Mouse (Mus musculus) lung, postnatal 0 days (tissue): ENCODE data around the gene Fchsd2. TPM values are rescaled to one million over a fixed set of nuclear protein-coding genes. Genes with fewer than 3 reads are reported as not detected.

Experiments
- ATAC-seq: fragments of 200-750 bp; cut with Nextera tagmentation; 2 replicates; pipeline ENCODE4 v1.8.0; 2017; ENCODE audit warnings: moderate library complexity
- DNase-seq: peaks from one replicate; pipeline ENCODE4 v3.0.0-alpha.2; 2016; ENCODE audit warnings: low spot score
- H3K27ac ChIP-seq: fragments of 300-500 bp; sonication (generic); 2 replicates; pipeline ENCODE4 v1.5.1; 2014; ENCODE audit warnings: antibody characterized with exemption, mild to moderate bottlenecking, low read length, mixed read lengths
- H3K27me3 ChIP-seq: fragments of 300-500 bp; sonication (generic); replicated peaks from 2 replicates; pipeline ENCODE4 v1.6.1; 2014; ENCODE audit warnings: low read length, mixed read lengths; ENCODE audit not compliant: insufficient read depth
- H3K36me3 ChIP-seq: fragments of 300-500 bp; sonication (generic); 2 replicates; pipeline ENCODE4 v1.6.1; 2014; ENCODE audit warnings: low read length, mixed read lengths; ENCODE audit not compliant: insufficient read depth
- H3K4me1 ChIP-seq: fragments of 300-500 bp; sonication (generic); 2 replicates; pipeline ENCODE4 v1.6.1; 2014; ENCODE audit warnings: antibody characterized with exemption, low read depth, low read length, mixed read lengths; ENCODE audit not compliant: insufficient read depth
- H3K4me2 ChIP-seq: fragments of 300-500 bp; sonication (generic); replicated peaks from 2 replicates; pipeline ENCODE4 v1.6.1; 2014; ENCODE audit warnings: low read depth, mild to moderate bottlenecking, low read length, moderate library complexity, mixed read lengths
- H3K4me3 ChIP-seq: fragments of 300-500 bp; sonication (generic); 2 replicates; pipeline ENCODE4 v1.5.1; 2014; ENCODE audit warnings: low read depth, low read length
- H3K9ac ChIP-seq: fragments of 300-500 bp; sonication (generic); replicated peaks from 2 replicates; pipeline ENCODE4 v1.6.1; 2014; ENCODE audit warnings: low read depth, mild to moderate bottlenecking
- H3K9me3 ChIP-seq: fragments of 300-500 bp; sonication (generic); 2 replicates; pipeline ENCODE4 v1.6.1; 2016; ENCODE audit warnings: low read length, mixed read lengths
- CTCF ChIP-seq: IDR thresholded peaks from 2 replicates; pipeline ENCODE4 v1.5.1; 2016; ENCODE audit warnings: antibody characterized with exemption, mild to moderate bottlenecking
- EP300 ChIP-seq: IDR thresholded peaks from 2 replicates; pipeline ENCODE4 v1.6.1; 2016; ENCODE audit warnings: antibody characterized with exemption, mild to moderate bottlenecking, control low read depth
- WGBS: fragments of 180-500 bp; shearing (Covaris S2); extraction: QIAGEN DNeasy Blood & Tissue Kit; methylation state at CpG from one replicate; pipeline ENCODE4 v1.1.7; 2014; 5-methylcytosine and 5-hydroxymethylcytosine counted together
- polyA plus RNA-seq: library from polyadenylated mRNA; unstranded; fragments of >200 nt; fragmentation: Nextera tagmentation; extraction: Ambion mirVana; gene quantifications from 2 replicates; pipeline ENCODE4 v1.2.1, GENCODE M21; 2015

Gene Fchsd2
- polyA plus RNA-seq, 1 experiment from 2014 or later, result 16.0 TPM

DNA sequence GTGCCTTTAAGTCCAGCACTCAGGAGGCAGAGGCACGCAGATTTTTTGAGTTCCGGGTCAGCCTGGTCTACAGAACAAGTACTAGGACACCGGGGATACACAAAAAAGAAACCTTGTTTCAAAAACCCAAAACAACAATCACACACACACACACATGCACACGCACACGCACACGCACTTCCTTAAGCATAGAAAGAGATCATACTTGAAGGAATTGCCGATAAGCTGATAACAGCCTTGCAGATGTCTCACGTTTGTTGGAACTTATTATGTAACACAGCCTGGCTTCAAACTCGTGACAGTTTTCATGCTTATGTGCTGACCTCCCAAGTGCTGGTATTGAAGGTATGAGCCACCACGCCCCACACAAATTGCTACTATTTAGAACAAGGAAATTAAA is 29.1 kb upstream of the Fchsd2 start:
- DNase-seq (no peak), ATAC-seq (no peak)
- no peaks in the 10 kb centered on the region for H3K4me1 ChIP-seq
- no peak for TF ChIP-seq CTCF
- no peak for TF ChIP-seq EP300
- H3K4me2 ChIP-seq, result no peak overlapping the region
- 73% methylated on average over 10 of the region's 10 CpGs for WGBS
- no peak overlapping the region for H3K4me3 ChIP-seq
- no peak overlapping the region for H3K27ac ChIP-seq
- H3K9me3 ChIP-seq, result no peaks in the 10 kb centered on the region
- H3K36me3 ChIP-seq, result no peaks in the 10 kb centered on the region
- H3K27me3 ChIP-seq, result no peaks in the 10 kb centered on the region
- no peak overlapping the region for H3K9ac ChIP-seq

DNA sequence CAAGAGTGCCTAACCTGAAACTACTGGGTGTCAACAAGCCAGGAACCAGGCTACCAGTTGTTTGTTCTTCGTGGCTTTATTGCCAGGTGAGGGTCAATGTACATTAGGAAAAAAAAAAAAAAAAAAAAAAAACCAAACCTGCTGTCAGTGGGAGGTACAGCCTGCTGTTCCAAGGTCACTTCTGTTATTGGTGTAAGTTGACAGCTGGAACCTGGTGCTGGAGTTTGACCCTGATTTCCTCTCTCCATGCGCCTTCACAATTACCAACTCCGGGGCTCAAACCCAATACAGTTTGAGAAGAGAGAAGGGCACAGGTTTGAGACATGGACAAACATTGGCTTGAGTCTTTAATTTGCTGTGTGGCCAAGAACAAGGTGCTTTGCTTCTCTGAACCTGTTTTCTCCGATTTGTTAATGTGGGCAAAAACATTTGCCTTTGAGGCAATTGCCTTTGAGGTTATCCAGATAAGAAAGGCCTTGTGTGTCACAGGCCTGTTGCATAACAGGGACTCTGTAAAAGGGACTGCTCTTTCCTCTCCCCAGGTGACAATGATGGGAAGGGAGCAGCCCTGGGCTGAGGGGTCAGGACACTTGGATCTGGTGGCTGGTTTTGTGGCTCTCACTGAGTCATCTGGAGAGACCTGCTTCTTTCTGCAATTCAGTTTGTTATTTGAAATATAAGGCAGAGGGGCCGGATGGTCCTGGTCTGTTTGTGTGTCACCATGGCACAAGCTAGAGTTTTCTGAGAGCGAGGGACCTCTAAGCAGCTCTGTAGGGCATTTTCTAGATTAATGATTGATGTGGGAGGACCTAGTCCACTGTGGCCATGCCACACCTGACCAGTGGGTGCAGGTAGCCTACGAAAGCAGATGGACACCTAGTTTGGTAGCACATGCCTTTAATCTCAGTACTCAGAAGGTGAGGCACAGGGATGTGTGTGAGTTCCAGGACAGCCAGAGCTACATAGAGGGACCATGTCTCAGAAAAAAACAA is 27.7 kb upstream of the Fchsd2 start:
- Histone ChIP-seq H3K4me2 (no peak overlapping the region), H3K4me3 (no peak overlapping the region), H3K9me3 (no peaks in the 10 kb centered on the region), H3K4me1 (no peaks in the 10 kb centered on the region), H3K36me3 (no peaks in the 10 kb centered on the region), H3K27ac (no peak overlapping the region), H3K27me3 (no peaks in the 10 kb centered on the region), H3K9ac (no peak overlapping the region)
- 82% methylated on average over 7 of the region's 7 CpGs for WGBS
- no peak for DNase-seq
- no peak for ATAC-seq
- no peak for TF ChIP-seq CTCF
- TF ChIP-seq EP300, result no peak

DNA sequence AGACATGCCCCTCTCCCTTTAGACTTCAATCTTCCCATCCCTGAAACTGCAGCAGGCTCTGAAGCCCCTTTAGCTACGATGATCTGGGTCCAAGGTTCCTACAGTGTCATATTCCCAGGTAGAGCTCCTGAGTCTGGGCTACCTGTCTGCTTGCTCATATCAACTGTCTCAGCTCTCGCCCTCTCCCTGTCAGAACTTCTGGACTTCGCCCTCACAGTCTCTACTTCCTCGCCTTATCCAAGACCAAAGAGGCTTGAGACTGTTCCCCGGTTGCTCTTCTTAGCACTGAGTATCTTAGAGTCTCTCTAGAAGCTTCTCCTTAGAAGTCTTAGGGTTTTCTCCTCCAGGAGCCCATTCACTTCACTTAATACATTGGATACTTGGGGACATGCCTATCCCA is 26.7 kb upstream of the Fchsd2 start:
- H3K9ac ChIP-seq, result no peak overlapping the region
- no peaks in the 10 kb centered on the region for H3K27me3 ChIP-seq
- TF ChIP-seq CTCF, result no peak
- TF ChIP-seq EP300, result no peak
- no peak overlapping the region for H3K4me3 ChIP-seq
- ATAC-seq (no peak), DNase-seq (no peak)
- H3K9me3 ChIP-seq, result no peaks in the 10 kb centered on the region
- 91% methylated on average over 5 of the region's 5 CpGs for WGBS
- H3K36me3 ChIP-seq, result no peaks in the 10 kb centered on the region
- no peak overlapping the region for H3K27ac ChIP-seq
- H3K4me1 ChIP-seq, result no peaks in the 10 kb centered on the region
- H3K4me2 ChIP-seq, result no peak overlapping the region

DNA sequence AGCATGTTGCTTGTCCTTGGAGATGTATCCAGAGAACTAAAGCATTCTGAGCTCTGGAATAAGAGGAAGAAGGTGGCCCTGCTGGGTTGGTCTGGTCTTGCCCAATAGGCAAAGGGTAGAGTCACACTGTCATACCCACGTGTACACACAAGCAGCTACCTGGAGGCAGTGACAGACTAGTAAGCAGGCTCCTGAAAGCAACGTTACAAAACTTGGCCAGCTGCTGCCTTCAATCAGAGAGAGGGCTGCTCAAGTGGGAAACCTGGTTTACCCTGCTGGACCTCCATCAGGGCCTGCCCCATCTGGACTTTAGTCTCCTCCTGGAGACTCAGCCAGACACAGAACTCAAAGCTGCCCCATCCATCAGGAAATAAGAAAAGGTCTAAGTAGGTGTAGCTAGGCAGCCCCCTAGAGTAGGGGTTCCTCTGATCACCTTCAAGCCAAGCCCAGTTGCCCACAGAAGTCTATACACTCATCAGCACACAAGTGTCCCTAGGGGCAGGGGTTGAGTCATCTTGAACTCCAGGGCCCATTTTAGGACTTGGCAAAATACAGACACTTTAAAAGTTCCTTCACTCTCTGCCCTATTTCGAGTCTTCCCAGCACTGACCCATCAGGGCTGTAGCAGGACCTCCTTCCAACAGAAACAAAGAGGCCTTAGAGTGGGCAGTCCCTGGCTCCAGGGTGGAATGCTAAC is 25.9 kb upstream of the Fchsd2 start:
- H3K4me3 ChIP-seq, result no peak overlapping the region
- H3K9ac ChIP-seq, result no peak overlapping the region
- no peak overlapping the region for H3K27ac ChIP-seq
- WGBS, result 58% methylated on average over 3 of the region's 3 CpGs
- H3K27me3 ChIP-seq, result no peaks in the 10 kb centered on the region
- ATAC-seq (no peak; the same call in 1 of the 2 replicates), DNase-seq (no peak)
- TF ChIP-seq CTCF (no peak), EP300 (no peak)
- H3K4me2 ChIP-seq, result no peak overlapping the region
- no peaks in the 10 kb centered on the region for H3K4me1 ChIP-seq
- no peaks in the 10 kb centered on the region for H3K9me3 ChIP-seq
- H3K36me3 ChIP-seq, result no peaks in the 10 kb centered on the region

DNA sequence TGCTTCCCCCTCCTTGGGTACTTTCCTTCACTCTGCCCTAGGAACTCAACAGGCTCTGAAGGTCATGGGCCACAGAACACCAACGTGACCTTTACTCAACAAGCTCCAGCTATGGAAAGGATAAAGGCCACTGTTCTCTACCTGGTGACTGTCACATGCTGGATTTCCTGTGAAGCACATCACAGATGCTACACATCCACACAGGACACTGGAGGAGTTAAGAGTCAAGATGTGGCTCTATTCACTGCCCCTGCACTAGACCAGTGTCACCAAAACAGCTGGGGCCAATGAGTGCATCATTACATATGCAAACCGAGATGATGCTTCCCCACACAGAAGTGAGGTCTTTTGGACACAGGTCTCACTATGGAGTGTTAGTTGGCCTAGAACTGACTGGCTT is 25.1 kb upstream of the Fchsd2 start:
- 87% methylated on average over 2 of the region's 2 CpGs for WGBS
- ATAC-seq, result no peak
- no peak overlapping the region for H3K27ac ChIP-seq

DNA sequence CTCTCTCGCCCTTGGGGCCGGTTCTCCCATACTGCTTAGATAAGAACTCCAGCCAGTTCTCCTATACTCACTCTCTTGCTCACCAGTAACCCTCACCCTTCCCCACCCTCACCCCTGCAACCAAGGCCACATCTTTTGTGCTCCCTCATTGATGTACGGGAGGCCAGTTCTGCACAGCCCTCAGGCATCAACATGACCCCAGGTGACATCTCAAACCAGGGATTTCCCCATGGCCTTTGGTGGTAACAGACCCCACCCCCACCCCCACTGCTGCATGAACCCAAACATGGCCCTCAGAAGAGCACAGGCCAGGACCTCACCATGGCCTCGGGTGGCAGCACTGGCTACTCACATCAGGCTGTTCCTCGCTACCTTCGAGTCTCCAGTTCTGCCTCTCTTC is 23.4 kb upstream of the Fchsd2 start:
- ATAC-seq (no peak), DNase-seq (no peak)
- no peak overlapping the region for H3K9ac ChIP-seq
- no peak overlapping the region for H3K4me3 ChIP-seq
- WGBS, result 74% methylated on average over 6 of the region's 6 CpGs
- no peak overlapping the region for H3K27ac ChIP-seq
- TF ChIP-seq CTCF (no peak), EP300 (no peak)
- no peaks in the 10 kb centered on the region for H3K4me1 ChIP-seq
- no peak overlapping the region for H3K4me2 ChIP-seq
- no peaks in the 10 kb centered on the region for H3K36me3 ChIP-seq
- no peaks in the 10 kb centered on the region for H3K27me3 ChIP-seq
- no peaks in the 10 kb centered on the region for H3K9me3 ChIP-seq

More for the DNA sequence above, 25.1 kb upstream of the Fchsd2 start:
- H3K36me3 ChIP-seq, result no peaks in the 10 kb centered on the region
- no peaks in the 10 kb centered on the region for H3K27me3 ChIP-seq
- H3K4me2 ChIP-seq, result no peak overlapping the region
- no peak for TF ChIP-seq CTCF
- no peak for TF ChIP-seq EP300
- no peaks in the 10 kb centered on the region for H3K4me1 ChIP-seq
- no peak for DNase-seq
- H3K4me3 ChIP-seq, result no peak overlapping the region
- H3K9ac ChIP-seq, result no peak overlapping the region
- no peaks in the 10 kb centered on the region for H3K9me3 ChIP-seq
